14 mouse cellular contexts compared by ENCODE assay signal in genomic region chr4:34407181-34407580, GRCm38 (mm10).
"Had no signal": no experiment of that assay in that cellular context is flagged by ENCODE, and none has a peak within 500 bp of the region (broad histone marks: within the 10 kb centered on the region; RNA-seq: fewer than 3 reads in every experiment).

No protein-coding gene starts in this region.

- H3K27ac ChIP-seq: left cerebral cortex, adult 2 months; limb, embryonic 10.5 days; liver, embryonic 15.5 days; midbrain, embryonic 10.5 days; neural tube, embryonic 15.5 days had no signal

- H3K4me1 ChIP-seq: limb, embryonic 10.5 days; liver, embryonic 15.5 days; midbrain, embryonic 10.5 days; neural tube, embryonic 15.5 days had no signal

- H3K36me3 ChIP-seq: limb, embryonic 10.5 days; liver, embryonic 15.5 days; midbrain, embryonic 10.5 days; neural tube, embryonic 15.5 days had no signal

- ATAC-seq: lung, postnatal 0 days had no signal

- H3K4me2 ChIP-seq: liver, embryonic 11.5 days; liver, embryonic 15.5 days; neural tube, embryonic 15.5 days had no signal

- H3K27me3 ChIP-seq: liver, embryonic 15.5 days; neural tube, embryonic 15.5 days had no signal

- H3K9me3 ChIP-seq: limb, embryonic 10.5 days; liver, embryonic 15.5 days; midbrain, embryonic 10.5 days; neural tube, embryonic 15.5 days had no signal

- DNase-seq: lung, adult 2 months; lung, postnatal 36 days; midbrain, embryonic 14.5 days; right cerebral cortex, adult 18-20 months; right cerebral cortex, postnatal 25 days; thymus, postnatal 4 days had no signal

- H3K9ac ChIP-seq: liver, embryonic 15.5 days; neural tube, embryonic 15.5 days had no signal

- H3K4me3 ChIP-seq: left cerebral cortex, adult 2 months; limb, embryonic 10.5 days; liver, embryonic 15.5 days; midbrain, embryonic 10.5 days; myocyte; neural tube, embryonic 15.5 days had no signal
